Mouse (Mus musculus): Measurements from ENCODE around the gene Hps1. TPM values are rescaled to one million over a fixed set of nuclear protein-coding genes. Genes with fewer than 3 reads are reported as not detected.

Gene Hps1
- polyA plus RNA-seq, 1 experiment from 2014 or later: 15.6 TPM

GRCm38 (mm10) chr19:42769648-42770047 is 10.1 kb downstream of the Hps1 start:
- no peaks in the 10 kb centered on the region for H3K4me1 ChIP-seq (ENCODE audit: control insufficient read depth, insufficient read depth, low read length)
- no peaks in the 10 kb centered on the region for H3K36me3 ChIP-seq (ENCODE audit: control insufficient read depth, insufficient read depth, low read length)
- WGBS: 87% methylated on average over 10 of the region's 10 CpGs
- H3K4me2 ChIP-seq (ENCODE audit: low read depth, low read length): no peak overlapping the region
- H3K27me3 ChIP-seq (ENCODE audit: control insufficient read depth, insufficient read depth, low read length): no peaks in the 10 kb centered on the region
- H3K4me3 ChIP-seq (replicated peaks; ENCODE audit: low read length): no peak overlapping the region
- H3K9ac ChIP-seq (ENCODE audit: low read length): no peak overlapping the region
- no peak overlapping the region for H3K27ac ChIP-seq (ENCODE audit: low read length)
- no peaks in the 10 kb centered on the region for H3K9me3 ChIP-seq (replicated peaks; ENCODE audit: control insufficient read depth, low read length)
- no peak for ATAC-seq (ENCODE audit: insufficient read depth, low FRiP score)

GRCm38 (mm10) chr19:42767361-42767760 is 12.4 kb downstream of the Hps1 start:
- no peak overlapping the region for H3K27ac ChIP-seq (ENCODE audit: low read length)
- 0 out of 2 replicates have a peak, but pooled peaks cover 2% of the 10 kb centered on the region for H3K4me1 ChIP-seq (ENCODE audit: control insufficient read depth, insufficient read depth, low read length)
- 85% methylated on average over 8 of the region's 8 CpGs for WGBS
- no peak overlapping the region for H3K4me2 ChIP-seq (ENCODE audit: low read depth, low read length)
- H3K36me3 ChIP-seq (ENCODE audit: control insufficient read depth, insufficient read depth, low read length): no peaks in the 10 kb centered on the region
- no peak for ATAC-seq (ENCODE audit: insufficient read depth, low FRiP score)
- H3K9ac ChIP-seq (ENCODE audit: low read length): no peak overlapping the region
- H3K4me3 ChIP-seq (replicated peaks; ENCODE audit: low read length): no peak overlapping the region
- no peaks in the 10 kb centered on the region for H3K27me3 ChIP-seq (ENCODE audit: control insufficient read depth, insufficient read depth, low read length)
- H3K9me3 ChIP-seq (replicated peaks; ENCODE audit: control insufficient read depth, low read length): no peaks in the 10 kb centered on the region

GRCm38 (mm10) chr19:42764398-42764797 is 15.4 kb downstream of the Hps1 start:
- no peak overlapping the region for H3K4me2 ChIP-seq (ENCODE audit: low read depth, low read length)
- 50% methylated on average over 10 of the region's 10 CpGs for WGBS
- H3K27me3 ChIP-seq (ENCODE audit: control insufficient read depth, insufficient read depth, low read length): no peaks in the 10 kb centered on the region
- peak; percentile 48; the same call in 1 of the 2 replicates for ATAC-seq (ENCODE audit: insufficient read depth, low FRiP score)
- H3K9ac ChIP-seq (ENCODE audit: low read length): no peak overlapping the region
- no peak overlapping the region for H3K4me3 ChIP-seq (replicated peaks; ENCODE audit: low read length)
- 0 out of 2 replicates have a peak, but pooled peaks cover 2% of the 10 kb centered on the region for H3K4me1 ChIP-seq (ENCODE audit: control insufficient read depth, insufficient read depth, low read length)
- H3K9me3 ChIP-seq (replicated peaks; ENCODE audit: control insufficient read depth, low read length): no peaks in the 10 kb centered on the region
- H3K27ac ChIP-seq (ENCODE audit: low read length): no peak overlapping the region
- no peaks in the 10 kb centered on the region for H3K36me3 ChIP-seq (ENCODE audit: control insufficient read depth, insufficient read depth, low read length)

- ATAC-seq (ENCODE audit: insufficient read depth, low FRiP score): no peak
- 80% methylated on average over 6 of the region's 6 CpGs for WGBS
- peaks cover 26% of the 10 kb centered on the region for H3K4me1 ChIP-seq (ENCODE audit: control insufficient read depth, insufficient read depth, low read length)
- H3K36me3 ChIP-seq (ENCODE audit: control insufficient read depth, insufficient read depth, low read length): no peaks in the 10 kb centered on the region
- H3K9ac ChIP-seq (ENCODE audit: low read length): no peak overlapping the region
- no peaks in the 10 kb centered on the region for H3K9me3 ChIP-seq (replicated peaks; ENCODE audit: control insufficient read depth, low read length)
- H3K4me3 ChIP-seq (replicated peaks; ENCODE audit: low read length): no peak overlapping the region
- H3K27ac ChIP-seq (ENCODE audit: low read length): no peak overlapping the region
- no peak overlapping the region for H3K4me2 ChIP-seq (ENCODE audit: low read depth, low read length)
- H3K27me3 ChIP-seq (ENCODE audit: control insufficient read depth, insufficient read depth, low read length): no peaks in the 10 kb centered on the region
These were observed 23.1 kb downstream of the Hps1 start for GRCm38 (mm10) chr19:42756671-42757070.

- Histone ChIP-seq H3K9me3 (replicated peaks; ENCODE audit: control insufficient read depth, low read length) (no peaks in the 10 kb centered on the region), H3K27me3 (ENCODE audit: control insufficient read depth, insufficient read depth, low read length) (no peaks in the 10 kb centered on the region), H3K4me3 (replicated peaks; ENCODE audit: low read length) (no peak overlapping the region), H3K36me3 (ENCODE audit: control insufficient read depth, insufficient read depth, low read length) (no peaks in the 10 kb centered on the region), H3K9ac (ENCODE audit: low read length) (no peak overlapping the region; the same call in 1 of the 2 replicates), H3K4me2 (ENCODE audit: low read depth, low read length) (no peak overlapping the region), H3K27ac (ENCODE audit: low read length) (no peak overlapping the region), H3K4me1 (ENCODE audit: control insufficient read depth, insufficient read depth, low read length) (peaks cover 26% of the 10 kb centered on the region)
- 65% methylated on average over 15 of the region's 15 CpGs for WGBS
- no peak for ATAC-seq (ENCODE audit: insufficient read depth, low FRiP score)
These were observed 24.5 kb downstream of the Hps1 start for GRCm38 (mm10) chr19:42755148-42755870.

- Histone ChIP-seq H3K9ac (ENCODE audit: low read length) (peak overlapping the region; percentile 80; the same call in 1 of the 2 replicates), H3K4me3 (replicated peaks; ENCODE audit: low read length) (peak overlapping the region; percentile 49), H3K4me2 (ENCODE audit: low read depth, low read length) (peak overlapping the region; percentile 75), H3K4me1 (ENCODE audit: control insufficient read depth, insufficient read depth, low read length) (peaks cover 26% of the 10 kb centered on the region), H3K36me3 (ENCODE audit: control insufficient read depth, insufficient read depth, low read length) (no peaks in the 10 kb centered on the region), H3K9me3 (replicated peaks; ENCODE audit: control insufficient read depth, low read length) (no peaks in the 10 kb centered on the region), H3K27me3 (ENCODE audit: control insufficient read depth, insufficient read depth, low read length) (no peaks in the 10 kb centered on the region), H3K27ac (ENCODE audit: low read length) (peak overlapping the region; percentile 95)
- peak; percentile 21 for ATAC-seq (ENCODE audit: insufficient read depth, low FRiP score)
- 18% methylated on average over 10 of the region's 11 CpGs for WGBS
These were observed 26.4 kb downstream of the Hps1 start for GRCm38 (mm10) chr19:42753141-42753917.

- WGBS: 2% methylated on average over 22 of the region's 22 CpGs
- H3K4me1 ChIP-seq (ENCODE audit: control insufficient read depth, insufficient read depth, low read length): peaks cover 26% of the 10 kb centered on the region
These were observed 27.3 kb downstream of the Hps1 start, which contains the start of gene Pyroxd2 for GRCm38 (mm10) chr19:42752363-42752931. Gene Pyroxd2, minus strand, starts transcription at chr19:42752775.

GRCm38 (mm10) chr19:42750196-42750595 is 29.6 kb downstream of the Hps1 start:
- H3K36me3 ChIP-seq (ENCODE audit: control insufficient read depth, insufficient read depth, low read length): no peaks in the 10 kb centered on the region
- no peak overlapping the region for H3K9ac ChIP-seq (ENCODE audit: low read length)
- H3K27ac ChIP-seq (ENCODE audit: low read length): no peak overlapping the region
- WGBS: 56% methylated on average over 11 of the region's 11 CpGs
- peaks cover 21% of the 10 kb centered on the region for H3K4me1 ChIP-seq (ENCODE audit: control insufficient read depth, insufficient read depth, low read length)
- no peak overlapping the region for H3K4me3 ChIP-seq (replicated peaks; ENCODE audit: low read length)
- no peaks in the 10 kb centered on the region for H3K27me3 ChIP-seq (ENCODE audit: control insufficient read depth, insufficient read depth, low read length)
- ATAC-seq (ENCODE audit: insufficient read depth, low FRiP score): no peak
- H3K9me3 ChIP-seq (replicated peaks; ENCODE audit: control insufficient read depth, low read length): no peaks in the 10 kb centered on the region
- H3K4me2 ChIP-seq (ENCODE audit: low read depth, low read length): no peak overlapping the region

More at GRCm38 (mm10) chr19:42752363-42752931, 27.3 kb downstream of the Hps1 start, which contains the start of gene Pyroxd2:
- ATAC-seq (ENCODE audit: insufficient read depth, low FRiP score): peak; percentile 90
- peak within 1 kb of the TSS; percentile 75 for H3K4me2 ChIP-seq (ENCODE audit: low read depth, low read length)
- no peaks in the 10 kb centered on the region for H3K9me3 ChIP-seq (replicated peaks; ENCODE audit: control insufficient read depth, low read length)
- no peaks in the 10 kb centered on the region for H3K27me3 ChIP-seq (ENCODE audit: control insufficient read depth, insufficient read depth, low read length)
- H3K9ac ChIP-seq (ENCODE audit: low read length): peak within 1 kb of the TSS; percentile 80
- no peaks in the 10 kb centered on the region for H3K36me3 ChIP-seq (ENCODE audit: control insufficient read depth, insufficient read depth, low read length)
- peak within 1 kb of the TSS; percentile 95 for H3K27ac ChIP-seq (ENCODE audit: low read length)
- H3K4me3 ChIP-seq (replicated peaks; ENCODE audit: low read length): peak within 1 kb of the TSS; percentile 49

GRCm38 (mm10) chr19:42746702-42747101 is 33.1 kb downstream of the Hps1 start:
- Histone ChIP-seq H3K4me1 (ENCODE audit: control insufficient read depth, insufficient read depth, low read length) (no peaks in the 10 kb centered on the region; the same call in 1 of the 2 replicates), H3K4me3 (replicated peaks; ENCODE audit: low read length) (no peak overlapping the region)
- WGBS: 91% methylated on average over 8 of the region's 8 CpGs

More at GRCm38 (mm10) chr19:42746702-42747101, 33.1 kb downstream of the Hps1 start:
- H3K9ac ChIP-seq (ENCODE audit: low read length): no peak overlapping the region
- no peak for ATAC-seq (ENCODE audit: insufficient read depth, low FRiP score)
- H3K4me2 ChIP-seq (ENCODE audit: low read depth, low read length): no peak overlapping the region
- no peaks in the 10 kb centered on the region for H3K27me3 ChIP-seq (ENCODE audit: control insufficient read depth, insufficient read depth, low read length)
- H3K27ac ChIP-seq (ENCODE audit: low read length): no peak overlapping the region
- H3K36me3 ChIP-seq (ENCODE audit: control insufficient read depth, insufficient read depth, low read length): no peaks in the 10 kb centered on the region
- H3K9me3 ChIP-seq (replicated peaks; ENCODE audit: control insufficient read depth, low read length): no peaks in the 10 kb centered on the region
